Mouse (Mus musculus) left cerebral cortex, adult 2 months (tissue): Measurements from ENCODE around the gene Glt8d2. TPM values are rescaled to one million over a fixed set of nuclear protein-coding genes. Genes with fewer than 3 reads are reported as not detected.

Experiments used
- DNase-seq, 2 experiments: peaks; one replicate each; pipeline ENCODE4 v3.0.0; 2021 to 2022; ENCODE audit warnings: low spot score in 2 of 2, mixed read lengths in 1 of 2; ENCODE audit errors: extremely low spot score in 1 of 2
- H3K27ac ChIP-seq: fragments of 200-600 bp; 2 replicates; pipeline ENCODE4 v1.8.1; 2022
- H3K4me3 ChIP-seq: fragments of 200-600 bp; 2 replicates; pipeline ENCODE4 v1.8.1; 2022
- CTCF ChIP-seq: fragments of 200-600 bp; IDR thresholded peaks from 2 replicates; pipeline ENCODE4 v1.8.1; 2022; ENCODE audit warnings: antibody characterized with exemption, mild to moderate bottlenecking, moderate library complexity
- intact Hi-C: fragments of 180-260 bp; cut with DNase I; formaldehyde crosslinking; loops from one replicate; pipeline ENCODE4 v1.15.1; 2025
- total RNA-seq, 2 experiments: library from RNA; stranded (reverse); gene quantifications; 2 replicates each; pipeline ENCODE4 v1.2.3; 2021

Glt8d2 gene
- total RNA-seq, 2 experiments from 2014 or later = 22.4 to 26.6 TPM

DNA sequence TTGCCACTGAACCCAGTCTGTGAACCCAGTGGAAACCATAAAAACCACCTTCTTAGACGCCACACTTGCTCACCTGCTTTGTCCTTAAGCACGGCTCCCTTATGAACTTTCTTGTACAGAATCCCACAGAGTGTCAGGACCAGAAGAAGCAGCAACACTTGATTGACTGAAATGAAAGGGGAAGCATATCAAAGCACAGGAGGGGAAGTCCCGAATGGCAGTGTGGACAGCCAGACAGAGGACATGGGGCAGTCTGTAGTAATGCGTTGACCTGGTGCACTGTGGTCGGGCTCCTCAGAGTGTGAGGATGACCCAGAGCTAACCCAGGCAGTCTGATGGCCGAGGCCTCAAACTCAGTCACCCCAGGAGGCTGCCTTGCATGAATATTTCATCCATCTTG, 20.2 kb downstream of the Glt8d2 start:
- DNase-seq = no peak
- Histone ChIP-seq H3K4me3 (no peak overlapping the region), H3K27ac (no peak overlapping the region)
- intact Hi-C loops = no loop called here
- no peak for TF ChIP-seq CTCF

- Histone ChIP-seq H3K4me3 (0 out of 2 replicates have a peak overlapping the region, but pooled peaks have one; percentile 6), H3K27ac (peak overlapping the region; percentile 72)
- peak; percentile 85 to 86 for DNase-seq
- intact Hi-C loops = loop anchor here (1.0 to 5.0 kb wide), 2 partner anchors 97 to 631 kb away; no protein-coding TSS in a partner anchor
- peak; percentile 71 for TF ChIP-seq CTCF
These were observed 23.8 kb downstream of the Glt8d2 start for GRCm38 (mm10) chr10:82666436-82667234.

DNA sequence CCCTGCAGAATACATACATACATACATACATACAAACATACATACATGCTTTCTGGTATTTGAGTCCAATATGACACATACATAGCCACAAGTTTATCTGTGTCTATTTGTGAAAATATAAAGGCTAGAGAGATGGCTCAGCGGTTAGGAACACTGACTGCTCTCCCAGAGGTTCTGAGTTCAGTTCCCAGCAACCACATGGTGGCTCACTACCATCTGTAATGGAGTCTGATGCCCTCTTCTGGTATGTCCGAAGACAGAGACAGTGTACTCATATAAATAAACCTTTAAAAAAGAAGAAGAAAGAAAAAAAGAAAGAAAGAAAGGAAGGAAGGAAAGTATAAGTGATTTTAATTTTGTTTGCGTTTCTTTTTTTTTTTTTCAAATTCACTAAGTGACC, 24.5 kb downstream of the Glt8d2 start:
- Histone ChIP-seq H3K4me3 (no peak overlapping the region), H3K27ac (peak overlapping the region; percentile 72)
- DNase-seq = no peak
- no peak for TF ChIP-seq CTCF
- intact Hi-C loops = loop anchor here (1.0 to 5.0 kb wide), 2 partner anchors 97 to 631 kb away; no protein-coding TSS in a partner anchor

- intact Hi-C loops = loop anchor here (2.0 kb wide), 2 partner anchors 24 to 36 kb away; no protein-coding TSS in a partner anchor
- peak overlapping the region; percentile 93 for H3K27ac ChIP-seq
- DNase-seq = no peak
- H3K4me3 ChIP-seq = no peak overlapping the region
- TF ChIP-seq CTCF = no peak
These were observed 27.2 kb downstream of the Glt8d2 start for GRCm38 (mm10) chr10:82663289-82663688.

DNA sequence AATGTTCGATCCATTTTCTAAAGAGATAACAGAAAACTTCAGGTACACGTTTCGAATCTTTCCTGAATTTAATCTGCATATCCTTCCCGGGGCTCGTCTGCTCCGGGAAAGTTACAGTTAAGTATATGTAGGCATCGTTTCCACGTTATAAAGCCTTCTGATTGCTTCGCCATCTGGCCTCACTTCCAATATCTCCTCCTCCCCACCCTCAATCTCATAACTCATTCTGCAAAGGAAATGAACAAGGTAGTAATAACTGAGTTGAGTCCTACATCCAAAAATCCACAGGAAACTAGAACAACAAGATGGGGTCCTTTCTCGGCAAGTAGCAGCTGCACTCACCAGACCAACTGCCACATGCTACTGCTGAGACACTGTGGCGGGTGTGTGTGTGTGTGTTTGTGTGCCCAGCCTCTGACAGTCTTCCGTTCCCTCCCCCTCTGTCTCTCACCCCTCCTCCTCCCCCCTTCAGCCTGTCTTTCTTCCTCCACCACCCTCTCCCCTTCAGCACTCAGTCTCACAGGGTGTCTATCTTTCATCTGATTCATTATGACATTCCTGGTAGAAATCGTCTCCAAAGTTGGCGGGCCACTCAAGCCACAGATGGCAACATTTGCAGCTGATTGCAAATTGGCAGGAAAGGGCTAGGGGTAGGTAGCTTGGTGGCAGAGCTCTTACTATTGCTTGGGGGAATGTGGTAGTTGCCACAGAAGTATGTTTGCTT, 28.0 kb downstream of the Glt8d2 start:
- intact Hi-C loops = loop anchor here (1.0 to 2.0 kb wide), 3 partner anchors 19 to 36 kb away; no protein-coding TSS in a partner anchor
- H3K27ac ChIP-seq = peak overlapping the region; percentile 93

GRCm38 (mm10) chr10:82661820-82662219, 28.6 kb downstream of the Glt8d2 start:
- intact Hi-C loops = loop anchor here (1.0 to 2.0 kb wide), 3 partner anchors 19 to 37 kb away; no protein-coding TSS in a partner anchor
- peak; percentile 40 to 52 for DNase-seq
- H3K27ac ChIP-seq = peak overlapping the region; percentile 93
- TF ChIP-seq CTCF = no peak
- H3K4me3 ChIP-seq = no peak overlapping the region

More for the DNA sequence above, 28.0 kb downstream of the Glt8d2 start:
- H3K4me3 ChIP-seq = no peak overlapping the region
- DNase-seq = peak in 1 of 2 experiments; percentile 56
- TF ChIP-seq CTCF = no peak

DNA sequence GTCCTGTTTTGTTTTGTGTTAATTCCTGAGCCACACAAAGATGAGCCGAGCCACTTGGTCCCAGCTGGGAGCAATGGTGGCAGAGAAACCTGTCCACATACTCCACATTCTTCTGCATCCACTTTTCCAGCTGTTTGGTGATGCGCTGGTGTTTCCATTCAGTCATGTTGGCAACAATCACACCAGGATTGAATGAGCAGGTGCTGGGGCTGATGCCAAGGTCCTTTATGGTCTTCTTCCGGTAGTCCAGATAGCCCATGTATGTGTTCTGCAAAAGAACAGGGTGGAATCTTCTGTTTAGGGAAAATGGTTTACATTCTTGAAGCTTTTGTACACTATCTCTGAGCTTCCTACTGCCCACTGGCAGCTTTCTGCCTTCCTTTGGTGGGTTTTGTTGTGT, 35.9 kb downstream of the Glt8d2 start:
- TF ChIP-seq CTCF = no peak
- Histone ChIP-seq H3K27ac (no peak overlapping the region), H3K4me3 (no peak overlapping the region)
- intact Hi-C loops = no loop called here
- no peak for DNase-seq

- H3K4me3 ChIP-seq = no peak overlapping the region
- no peak for DNase-seq
- no peak for TF ChIP-seq CTCF
- intact Hi-C loops = no loop called here
- no peak overlapping the region for H3K27ac ChIP-seq
These were observed 37.8 kb downstream of the Glt8d2 start for GRCm38 (mm10) chr10:82652625-82653024.

DNA sequence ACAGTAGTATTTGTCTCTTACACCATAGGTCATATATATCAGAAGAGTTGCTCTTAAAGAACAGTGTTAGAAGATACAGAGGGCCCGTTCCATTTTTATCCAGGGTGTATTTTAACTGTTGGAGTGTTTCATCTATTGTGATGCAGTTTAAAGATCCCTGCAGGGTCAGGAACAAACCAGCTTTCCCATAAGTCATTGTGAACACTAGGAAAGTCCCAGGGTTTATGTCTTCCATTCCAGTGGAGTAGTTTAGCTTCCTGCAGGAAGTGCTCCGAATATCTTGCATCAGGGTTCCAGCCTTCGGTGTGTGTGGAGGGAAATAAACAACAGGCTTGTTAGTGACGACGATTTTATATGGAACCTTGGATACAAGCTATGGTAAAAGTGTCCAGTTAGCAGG, 39.2 kb downstream of the Glt8d2 start:
- intact Hi-C loops = no loop called here
- H3K27ac ChIP-seq = no peak overlapping the region
- H3K4me3 ChIP-seq = no peak overlapping the region
- no peak for DNase-seq
- TF ChIP-seq CTCF = no peak

GRCm38 (mm10) chr10:82647205-82647811, 43.1 kb downstream of the Glt8d2 start:
- H3K27ac ChIP-seq = no peak overlapping the region
- no peak overlapping the region for H3K4me3 ChIP-seq
- intact Hi-C loops = no loop called here
- no peak for TF ChIP-seq CTCF
- DNase-seq = no peak

- DNase-seq = no peak
- intact Hi-C loops = no loop called here
- no peak for TF ChIP-seq CTCF
- no peak overlapping the region for H3K4me3 ChIP-seq
- no peak overlapping the region for H3K27ac ChIP-seq
These were observed 44.4 kb downstream of the Glt8d2 start for GRCm38 (mm10) chr10:82646083-82646482.

GRCm38 (mm10) chr10:82641481-82641880, 49.0 kb downstream of the Glt8d2 start:
- DNase-seq = no peak
- no peak for TF ChIP-seq CTCF
- no peak overlapping the region for H3K27ac ChIP-seq
- intact Hi-C loops = no loop called here
- no peak overlapping the region for H3K4me3 ChIP-seq
